In genomic region chr5:24598570-24599006, GRCm38 (mm10) we compare ENCODE assay signal across 9 mouse cellular contexts. TPM values are rescaled to one million over a fixed set of nuclear protein-coding genes. Genes with fewer than 3 reads are reported as not detected.
DNase-seq lines count a peak whose midpoint lies in the region; ATAC-seq and TF ChIP-seq lines count a peak whose summit lies in the region.
"Had no signal": no experiment of that assay in that cellular context is flagged by ENCODE, and none has a peak within 500 bp of the region (broad histone marks: within the 10 kb centered on the region; RNA-seq: fewer than 3 reads in every experiment).

No protein-coding gene starts in this region.

- H3K36me3 ChIP-seq in forebrain, embryonic 15.5 days, result peaks cover 15% of the 10 kb centered on the region
- H3K36me3 ChIP-seq in hindbrain, embryonic 11.5 days (ENCODE audit: control insufficient read depth, insufficient read depth, low read length), result no peaks in the 10 kb centered on the region; the same call in 1 of the 2 replicates
- H3K36me3 ChIP-seq in midbrain, postnatal 0 days (ENCODE audit: insufficient read depth, low read length), result peaks cover 19% of the 10 kb centered on the region

- no peaks in the 10 kb centered on the region for H3K9me3 ChIP-seq in forebrain, embryonic 15.5 days
- no peaks in the 10 kb centered on the region for H3K9me3 ChIP-seq in hindbrain, embryonic 11.5 days (ENCODE audit: control insufficient read depth, low read length)
- no peaks in the 10 kb centered on the region for H3K9me3 ChIP-seq in midbrain, postnatal 0 days (ENCODE audit: low read length)

- peak overlapping the region; percentile 71 for H3K4me2 ChIP-seq in forebrain, embryonic 15.5 days (replicated peaks)
- peak overlapping the region; percentile 86 for H3K4me2 ChIP-seq in hindbrain, embryonic 11.5 days (replicated peaks; ENCODE audit: low read depth, low read length)
- peak overlapping the region; percentile 91 for H3K4me2 ChIP-seq in midbrain, postnatal 0 days (ENCODE audit: low read depth, low read length, poor library complexity, severe bottlenecking)

- 2% methylated on average over 41 of the region's 41 CpGs for WGBS in bone marrow, adult 2 months
- WGBS in forebrain, embryonic 15.5 days, result under 1% methylated on average over 41 of the region's 41 CpGs
- WGBS in hindbrain, embryonic 11.5 days, result under 1% methylated on average over 41 of the region's 41 CpGs
- WGBS in midbrain, postnatal 0 days, result under 1% methylated on average over 40 of the region's 41 CpGs

- peak; percentile 7; the same call in 1 of the 2 replicates for TF ChIP-seq CTCF in bone marrow, adult 2 months (IDR thresholded peaks at IDR 0.05; ENCODE audit: control insufficient read depth, insufficient read depth, low read length)
- TF ChIP-seq CTCF in midbrain, postnatal 0 days (IDR thresholded peaks at IDR 0.05), result peak; percentile 64

- TF ChIP-seq POLR2A in bone marrow, adult 2 months (IDR thresholded peaks at IDR 0.05; ENCODE audit: borderline replicate concordance, control insufficient read depth, low read depth, low read length), result no peak

- no peak overlapping the region for H3K4me3 ChIP-seq in bone marrow, adult 2 months (replicated peaks; ENCODE audit: control insufficient read depth, low read depth, low read length)
- H3K4me3 ChIP-seq in forebrain, embryonic 15.5 days, result peak overlapping the region; percentile 50
- peak overlapping the region; percentile 38 for H3K4me3 ChIP-seq in hindbrain, embryonic 11.5 days (ENCODE audit: low read depth, low read length)
- peak overlapping the region; percentile 65 for H3K4me3 ChIP-seq in midbrain, postnatal 0 days (ENCODE audit: low read depth, low read length)

- no peak overlapping the region for H3K27ac ChIP-seq in bone marrow, adult 2 months (ENCODE audit: control insufficient read depth, insufficient read depth, low read depth, low read length, poor library complexity)
- peak overlapping the region; percentile 92 for H3K27ac ChIP-seq in forebrain, embryonic 15.5 days (replicated peaks)
- no peak overlapping the region for H3K27ac ChIP-seq in hindbrain, embryonic 11.5 days (ENCODE audit: low read depth, low read length)
- peak overlapping the region; percentile 80 for H3K27ac ChIP-seq in midbrain, postnatal 0 days (ENCODE audit: low read depth, low read length)

- peak; percentile 70 for DNase-seq in kidney, adult 18-20 months
- no peak for DNase-seq in kidney, adult 11 months
- peak; percentile 81 for DNase-seq in hindbrain, embryonic 11.5 days (ENCODE audit: low spot score)
- DNase-seq in liver, result peak; percentile 51
- peak; percentile 56 for DNase-seq in midbrain, postnatal 0 days (ENCODE audit: low spot score)
- peak; percentile 88 for DNase-seq in thymus, postnatal 4 days

- peak; percentile 7 for ATAC-seq in forebrain, embryonic 15.5 days (replicated peaks)
- ATAC-seq in hindbrain, embryonic 11.5 days (ENCODE audit: low FRiP score), result no peak; the same call in 1 of the 2 replicates
- ATAC-seq in midbrain, postnatal 0 days (ENCODE audit: low FRiP score), result peak; percentile 29; the same call in 1 of the 2 replicates

- H3K4me1 ChIP-seq in bone marrow, adult 2 months (ENCODE audit: control insufficient read depth, insufficient read depth, low read length), result no peaks in the 10 kb centered on the region; the same call in 1 of the 2 replicates
- H3K4me1 ChIP-seq in forebrain, embryonic 15.5 days, result peaks cover 79% of the 10 kb centered on the region
- H3K4me1 ChIP-seq in hindbrain, embryonic 11.5 days (replicated peaks; ENCODE audit: control insufficient read depth, insufficient read depth, low read length), result peaks cover 47% of the 10 kb centered on the region
- H3K4me1 ChIP-seq in midbrain, postnatal 0 days (ENCODE audit: insufficient read depth, low read length), result peaks cover 47% of the 10 kb centered on the region; the same call in 1 of the 2 replicates

- H3K9ac ChIP-seq in forebrain, embryonic 15.5 days (replicated peaks), result peak overlapping the region; percentile 73
- peak overlapping the region; percentile 52 for H3K9ac ChIP-seq in hindbrain, embryonic 11.5 days (ENCODE audit: low read depth, low read length)
- H3K9ac ChIP-seq in midbrain, postnatal 0 days (replicated peaks; ENCODE audit: low read length, poor library complexity, severe bottlenecking), result peak overlapping the region; percentile 77

- H3K27me3 ChIP-seq in forebrain, embryonic 15.5 days, result no peaks in the 10 kb centered on the region
- peaks cover 7% of the 10 kb centered on the region for H3K27me3 ChIP-seq in hindbrain, embryonic 11.5 days (ENCODE audit: control insufficient read depth, insufficient read depth, low read length)
- H3K27me3 ChIP-seq in midbrain, postnatal 0 days (ENCODE audit: insufficient read depth, low read length), result no peaks in the 10 kb centered on the region

RNA-seq across cellular contexts. Expression of gene Chpf2, which starts 12.0 kb away (rescaled TPM):
- 8.6 and 20.6 TPM in 2 replicates for polyA plus RNA-seq in bone marrow, adult 2 months (2011; ENCODE audit: insufficient read depth, insufficient read length, low replicate concordance, missing spikeins)
- 19.7 and 21.1 TPM in 2 replicates for polyA plus RNA-seq in forebrain, embryonic 15.5 days (2015; fragmentation: Nextera tagmentation; extraction: Ambion mirVana)
- 8.6 and 8.7 TPM in 2 replicates for polyA plus RNA-seq in hindbrain, embryonic 11.5 days (2014; fragmentation: Nextera tagmentation; extraction: Ambion mirVana)
- 31.3 and 32.8 TPM in 2 replicates for total RNA-seq in midbrain, postnatal 0 days (2014; rRNA removed)
- 25.5 and 26.3 TPM in 2 replicates for polyA plus RNA-seq in midbrain, postnatal 0 days (2015; fragmentation: Nextera tagmentation; extraction: Ambion mirVana)

RNA-seq across cellular contexts. Expression of gene Abcf2, which starts 21.3 kb away (rescaled TPM):
- polyA plus RNA-seq in bone marrow, adult 2 months (2011; ENCODE audit: insufficient read depth, insufficient read length, low replicate concordance, missing spikeins), result 22.9 and 29.1 TPM in 2 replicates
- 101 and 106 TPM in 2 replicates for polyA plus RNA-seq in forebrain, embryonic 15.5 days (2015; fragmentation: Nextera tagmentation; extraction: Ambion mirVana)
- polyA plus RNA-seq in hindbrain, embryonic 11.5 days (2014; fragmentation: Nextera tagmentation; extraction: Ambion mirVana), result 121 and 136 TPM in 2 replicates
- 55.9 and 57.0 TPM in 2 replicates for total RNA-seq in midbrain, postnatal 0 days (2014; rRNA removed)
- polyA plus RNA-seq in midbrain, postnatal 0 days (2015; fragmentation: Nextera tagmentation; extraction: Ambion mirVana), result 58.2 and 62.3 TPM in 2 replicates

RNA-seq across cellular contexts. Expression of gene Smarcd3, which starts 25.6 kb away (rescaled TPM):
- 3.4 and 6.1 TPM in 2 replicates for polyA plus RNA-seq in bone marrow, adult 2 months (2011; ENCODE audit: insufficient read depth, insufficient read length, low replicate concordance, missing spikeins)
- polyA plus RNA-seq in forebrain, embryonic 15.5 days (2015; fragmentation: Nextera tagmentation; extraction: Ambion mirVana), result 171 and 176 TPM in 2 replicates
- polyA plus RNA-seq in hindbrain, embryonic 11.5 days (2014; fragmentation: Nextera tagmentation; extraction: Ambion mirVana), result 42.3 and 45.9 TPM in 2 replicates
- 279 and 347 TPM in 2 replicates for total RNA-seq in midbrain, postnatal 0 days (2014; rRNA removed)
- 187 and 189 TPM in 2 replicates for polyA plus RNA-seq in midbrain, postnatal 0 days (2015; fragmentation: Nextera tagmentation; extraction: Ambion mirVana)

RNA-seq across cellular contexts. Expression of gene 4931409K22Rik, which starts 42.0 kb away (rescaled TPM):
- polyA plus RNA-seq in bone marrow, adult 2 months (2011; ENCODE audit: insufficient read depth, insufficient read length, low replicate concordance, missing spikeins), result 4.7 TPM in 1 of 2 replicates, not detected in the other
- 0.42 and 0.56 TPM in 2 replicates for polyA plus RNA-seq in forebrain, embryonic 15.5 days (2015; fragmentation: Nextera tagmentation; extraction: Ambion mirVana)
- polyA plus RNA-seq in hindbrain, embryonic 11.5 days (2014; fragmentation: Nextera tagmentation; extraction: Ambion mirVana), result 0.14 TPM in 1 of 2 replicates, not detected in the other
- total RNA-seq in midbrain, postnatal 0 days (2014; rRNA removed), result not detected in 2 replicates
- not detected in 2 replicates for polyA plus RNA-seq in midbrain, postnatal 0 days (2015; fragmentation: Nextera tagmentation; extraction: Ambion mirVana)
- total RNA-seq: neutrophil, adult 5-6 weeks had no signal

RNA-seq across cellular contexts. Expression of gene Asb10, which starts 57.8 kb away (rescaled TPM):
- polyA plus RNA-seq in bone marrow, adult 2 months (2011; ENCODE audit: insufficient read depth, insufficient read length, low replicate concordance, missing spikeins), result not detected in 2 replicates
- 0.11 and 0.42 TPM in 2 replicates for polyA plus RNA-seq in forebrain, embryonic 15.5 days (2015; fragmentation: Nextera tagmentation; extraction: Ambion mirVana)
- 0.20 and 0.33 TPM in 2 replicates for polyA plus RNA-seq in hindbrain, embryonic 11.5 days (2014; fragmentation: Nextera tagmentation; extraction: Ambion mirVana)
- 1.2 TPM in 1 of 2 replicates, not detected in the other for total RNA-seq in midbrain, postnatal 0 days (2014; rRNA removed)
- polyA plus RNA-seq in midbrain, postnatal 0 days (2015; fragmentation: Nextera tagmentation; extraction: Ambion mirVana), result 0.31 and 0.39 TPM in 2 replicates
- total RNA-seq: neutrophil, adult 5-6 weeks had no signal

Comparison
In these comparisons a context has a peak if more than half of its experiments do, and no peak if none do; other contexts are left out.
1. H3K27ac ChIP-seq: peak in forebrain, embryonic 15.5 days (single experiment) and midbrain, postnatal 0 days (single experiment); none in bone marrow, adult 2 months (single experiment) and hindbrain, embryonic 11.5 days (single experiment).
2. Peak in every context shown above with its lines, with median percentiles within 50 percentile points of each other: H3K4me2 ChIP-seq and H3K9ac ChIP-seq.